Mouse (Mus musculus) hindbrain, embryonic 14.5 days (tissue): ENCODE measurements around the gene Wdr37. TPM values are rescaled to one million over a fixed set of nuclear protein-coding genes. Genes with fewer than 3 reads are reported as not detected.

Experiments
- ATAC-seq: fragments of 200-750 bp; cut with Nextera tagmentation; 2 replicates; pipeline ENCODE4 v1.8.0; 2017; ENCODE audit warnings: moderate number of reproducible peaks, mild to moderate bottlenecking, moderate TSS enrichment, moderate library complexity; ENCODE audit not compliant: low FRiP score
- DNase-seq: peaks from one replicate; pipeline ENCODE4 v3.0.0-alpha.2; 2015; ENCODE audit warnings: low spot score
- H3K27ac ChIP-seq: fragments of 300-500 bp; sonication (generic); 2 replicates; pipeline ENCODE4 v1.5.1; 2014; ENCODE audit warnings: mild to moderate bottlenecking, moderate library complexity
- H3K27me3 ChIP-seq: fragments of 300-500 bp; sonication (generic); 2 replicates; pipeline ENCODE4 v1.6.1; 2014; ENCODE audit warnings: mild to moderate bottlenecking, low read length, mixed read lengths; ENCODE audit not compliant: control insufficient read depth, insufficient read depth
- H3K36me3 ChIP-seq: fragments of 300-500 bp; sonication (generic); replicated peaks from 2 replicates; pipeline ENCODE4 v1.6.1; 2014; ENCODE audit not compliant: control insufficient read depth, insufficient read depth
- H3K4me1 ChIP-seq: fragments of 300-500 bp; sonication (generic); replicated peaks from 2 replicates; pipeline ENCODE4 v1.6.1; 2014; ENCODE audit warnings: antibody characterized with exemption, low read length, mixed read lengths; ENCODE audit not compliant: control insufficient read depth, insufficient read depth
- H3K4me2 ChIP-seq: fragments of 300-500 bp; sonication (generic); replicated peaks from 2 replicates; pipeline ENCODE4 v1.6.1; 2014; ENCODE audit warnings: mild to moderate bottlenecking, moderate library complexity
- H3K4me3 ChIP-seq: fragments of 300-500 bp; sonication (generic); replicated peaks from 2 replicates; pipeline ENCODE4 v1.5.1; 2014; ENCODE audit warnings: mild to moderate bottlenecking, low read length
- H3K9ac ChIP-seq: fragments of 300-500 bp; sonication (generic); 2 replicates; pipeline ENCODE4 v1.6.1; 2014
- H3K9me3 ChIP-seq: fragments of 300-500 bp; sonication (generic); 2 replicates; pipeline ENCODE4 v1.6.1; 2016; ENCODE audit warnings: low read length; ENCODE audit not compliant: control insufficient read depth
- WGBS: fragments of 180-500 bp; shearing (Covaris S2); extraction: QIAGEN DNeasy Blood & Tissue Kit; methylation state at CpG from one replicate; pipeline ENCODE4 v1.1.7; 2014; 5-methylcytosine and 5-hydroxymethylcytosine counted together
- polyA plus RNA-seq: library from polyadenylated mRNA; unstranded; fragments of >200 nt; fragmentation: Nextera tagmentation; extraction: Ambion mirVana; gene quantifications from 2 replicates; pipeline ENCODE4 v1.2.1, GENCODE M21; 2014

The Wdr37 gene
- polyA plus RNA-seq, 1 experiment from 2014 or later: 66.8 TPM

DNA sequence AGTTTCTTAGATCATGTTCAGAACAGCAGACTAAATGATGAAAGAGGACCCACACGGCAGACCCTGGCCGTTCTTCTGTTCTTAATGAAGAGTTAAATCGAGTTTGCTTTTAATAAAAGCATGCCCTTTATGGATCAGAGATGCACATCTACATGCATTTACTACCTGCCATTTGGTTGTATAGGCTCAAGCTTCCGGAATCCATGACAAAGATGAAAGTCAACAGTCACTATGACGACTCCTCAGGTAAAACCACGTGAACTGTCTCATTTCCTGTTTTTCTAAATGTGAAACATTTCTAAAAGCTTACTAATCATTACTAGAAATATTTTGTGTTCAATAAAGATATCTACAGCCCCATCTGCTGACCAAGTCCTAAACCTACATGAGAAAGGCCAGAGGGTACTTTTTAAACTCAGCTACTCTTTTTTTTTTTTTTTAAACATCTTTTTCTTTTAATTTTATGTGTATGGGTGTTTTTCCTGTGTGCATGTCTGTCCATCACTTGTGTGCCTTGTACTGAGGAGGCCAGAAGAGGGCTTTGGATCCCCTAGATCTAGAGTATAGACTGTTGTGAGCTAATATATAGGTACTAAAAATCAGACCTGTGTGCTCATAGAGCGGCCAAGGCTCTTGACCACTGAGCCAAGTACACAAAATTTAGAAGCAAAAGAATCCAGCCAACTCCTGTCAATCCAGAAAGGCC is 40.0 kb downstream of the Wdr37 start:
- Histone ChIP-seq H3K4me3 (no peak overlapping the region), H3K36me3 (peaks cover 59% of the 10 kb centered on the region), H3K9ac (0 out of 2 replicates have a peak overlapping the region, but pooled peaks have one; percentile 2), H3K4me1 (peaks cover 5% of the 10 kb centered on the region; the same call in 1 of the 2 replicates), H3K27ac (no peak overlapping the region), H3K4me2 (no peak overlapping the region), H3K9me3 (no peaks in the 10 kb centered on the region), H3K27me3 (no peaks in the 10 kb centered on the region)
- ATAC-seq: no peak
- 85% methylated on average over 7 of the region's 7 CpGs for WGBS
- no peak for DNase-seq

DNA sequence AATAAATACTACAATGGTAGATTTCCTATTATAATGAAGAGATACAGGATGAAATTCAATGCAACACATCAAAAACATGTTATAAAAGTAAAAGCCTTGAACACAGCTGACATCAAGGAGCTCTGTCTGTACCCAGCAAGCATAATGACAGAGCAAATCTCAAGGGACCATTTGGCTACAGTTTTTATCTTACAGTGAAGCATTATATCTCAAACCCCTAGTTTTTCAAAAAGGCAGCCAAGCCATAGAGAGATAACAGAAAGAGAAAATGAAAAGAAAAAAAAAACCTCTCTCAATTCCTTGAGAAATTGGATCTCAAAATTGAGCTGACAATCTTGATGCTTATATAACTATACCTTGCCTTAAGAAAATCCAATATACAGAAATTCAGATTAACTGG is 41.0 kb downstream of the Wdr37 start:
- no peak overlapping the region for H3K4me3 ChIP-seq
- peaks cover 50% of the 10 kb centered on the region for H3K36me3 ChIP-seq
- H3K9me3 ChIP-seq: no peaks in the 10 kb centered on the region
- ATAC-seq (no peak), DNase-seq (no peak)
- H3K9ac ChIP-seq: no peak overlapping the region
- H3K4me2 ChIP-seq: no peak overlapping the region
- H3K27ac ChIP-seq: no peak overlapping the region
- peaks cover 5% of the 10 kb centered on the region; the same call in 1 of the 2 replicates for H3K4me1 ChIP-seq
- H3K27me3 ChIP-seq: no peaks in the 10 kb centered on the region

DNA sequence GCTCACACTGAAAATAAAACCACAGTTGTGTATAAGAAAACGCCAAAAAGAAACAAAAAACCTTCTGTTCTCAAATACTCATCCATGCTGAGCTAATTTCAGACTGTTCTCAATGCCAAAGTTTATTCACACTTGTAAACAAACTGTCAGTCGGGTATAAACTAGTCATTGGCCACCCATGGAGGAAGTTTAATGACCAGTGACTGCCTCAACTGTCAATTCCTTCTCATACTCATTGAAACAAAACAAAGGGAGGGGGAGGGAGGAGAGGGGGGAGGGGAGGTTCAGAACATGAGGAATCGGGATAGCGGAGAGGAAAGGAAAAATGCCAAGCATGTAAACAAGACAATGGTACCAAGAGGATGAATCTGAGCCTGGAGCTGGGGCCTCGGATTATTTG is 41.9 kb downstream of the Wdr37 start:
- Histone ChIP-seq H3K4me3 (no peak overlapping the region), H3K27ac (0 out of 2 replicates have a peak overlapping the region, but pooled peaks have one; percentile 26), H3K9me3 (no peaks in the 10 kb centered on the region), H3K36me3 (peaks cover 40% of the 10 kb centered on the region), H3K27me3 (no peaks in the 10 kb centered on the region), H3K9ac (no peak overlapping the region), H3K4me2 (no peak overlapping the region), H3K4me1 (peaks cover 5% of the 10 kb centered on the region; the same call in 1 of the 2 replicates)
- 28% methylated on average over 5 of the region's 5 CpGs for WGBS
- DNase-seq (peak; percentile 39), ATAC-seq (peak; percentile 77; the same call in 1 of the 2 replicates)

DNA sequence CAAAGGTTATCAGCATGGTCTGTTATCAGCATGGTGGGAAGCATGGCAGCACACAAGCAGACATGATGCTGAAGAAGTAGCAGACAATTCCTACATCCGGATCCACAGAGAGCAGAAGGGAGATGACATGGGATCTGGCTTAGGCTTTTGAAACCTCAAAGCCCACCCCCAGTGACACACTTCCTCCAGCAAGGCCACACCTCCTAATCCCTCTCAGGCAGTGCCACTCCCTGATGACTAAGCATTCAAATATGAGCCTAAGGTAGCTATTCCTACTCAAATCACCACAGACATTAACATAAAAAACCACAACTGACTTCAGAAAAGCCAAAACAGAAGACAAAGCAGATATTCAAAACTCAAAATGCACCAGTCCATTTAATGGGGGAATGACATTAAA is 42.8 kb downstream of the Wdr37 start:
- WGBS: 100% methylated on average over 1 of the region's 1 CpGs

DNA sequence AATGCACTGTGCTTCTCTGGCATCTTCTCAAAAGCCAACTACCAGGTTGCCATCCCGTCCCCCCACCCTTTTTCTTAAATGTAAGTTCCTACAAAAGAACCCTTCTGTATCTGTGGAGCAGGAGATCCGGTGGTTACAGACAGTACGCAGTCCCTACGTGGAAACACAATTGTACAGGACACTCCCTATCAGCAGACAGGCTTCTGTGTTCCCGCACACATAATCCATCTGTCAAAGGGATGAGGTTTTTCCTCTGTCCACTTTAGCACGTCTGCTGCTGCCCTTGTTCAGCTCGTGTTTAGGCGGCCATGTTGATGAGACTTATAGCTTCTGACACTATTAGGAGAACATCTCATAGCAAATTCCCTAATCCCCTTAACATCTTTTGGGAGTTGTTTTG is 48.2 kb downstream of the Wdr37 start:
- Histone ChIP-seq H3K4me1 (no peaks in the 10 kb centered on the region), H3K36me3 (peaks cover 27% of the 10 kb centered on the region), H3K4me3 (no peak overlapping the region), H3K27ac (peak overlapping the region; percentile 28), H3K9me3 (no peaks in the 10 kb centered on the region), H3K27me3 (no peaks in the 10 kb centered on the region), H3K4me2 (no peak overlapping the region), H3K9ac (no peak overlapping the region)
- 35% methylated on average over 8 of the region's 8 CpGs for WGBS
- DNase-seq: no peak
- peak; percentile 65 for ATAC-seq

More for the DNA sequence above, 42.8 kb downstream of the Wdr37 start:
- Histone ChIP-seq H3K4me2 (no peak overlapping the region), H3K4me1 (peaks cover 5% of the 10 kb centered on the region; the same call in 1 of the 2 replicates), H3K27me3 (no peaks in the 10 kb centered on the region), H3K36me3 (peaks cover 32% of the 10 kb centered on the region), H3K4me3 (no peak overlapping the region), H3K9me3 (no peaks in the 10 kb centered on the region), H3K9ac (no peak overlapping the region), H3K27ac (0 out of 2 replicates have a peak overlapping the region, but pooled peaks have one; percentile 8)
- DNase-seq: no peak
- ATAC-seq: no peak

DNA sequence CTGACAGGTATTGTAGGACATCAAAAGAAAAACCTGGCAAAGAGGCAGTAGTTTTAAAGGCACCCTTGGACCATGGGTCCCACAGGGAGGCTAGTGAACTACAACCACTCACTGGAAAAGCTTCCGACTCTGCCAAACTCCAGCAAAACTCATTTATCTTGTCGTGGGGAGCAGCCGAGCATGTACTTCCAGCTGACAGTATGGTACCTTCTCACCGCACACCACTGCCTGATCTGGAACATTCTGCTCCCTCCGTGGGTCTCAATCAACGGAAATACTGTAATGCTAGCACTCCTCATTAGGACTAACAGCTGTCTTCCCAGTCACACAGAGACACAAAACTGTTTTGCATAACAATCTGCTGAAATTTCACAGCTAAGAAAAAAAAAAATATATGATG is 48.6 kb downstream of the Wdr37 start:
- Histone ChIP-seq H3K9me3 (no peaks in the 10 kb centered on the region), H3K4me2 (no peak overlapping the region), H3K36me3 (peaks cover 27% of the 10 kb centered on the region), H3K27me3 (no peaks in the 10 kb centered on the region), H3K4me1 (no peaks in the 10 kb centered on the region), H3K4me3 (no peak overlapping the region), H3K9ac (no peak overlapping the region), H3K27ac (peak overlapping the region; percentile 28)
- 27% methylated on average over 6 of the region's 6 CpGs for WGBS
- peak; percentile 80 for ATAC-seq
- DNase-seq: peak; percentile 68

DNA sequence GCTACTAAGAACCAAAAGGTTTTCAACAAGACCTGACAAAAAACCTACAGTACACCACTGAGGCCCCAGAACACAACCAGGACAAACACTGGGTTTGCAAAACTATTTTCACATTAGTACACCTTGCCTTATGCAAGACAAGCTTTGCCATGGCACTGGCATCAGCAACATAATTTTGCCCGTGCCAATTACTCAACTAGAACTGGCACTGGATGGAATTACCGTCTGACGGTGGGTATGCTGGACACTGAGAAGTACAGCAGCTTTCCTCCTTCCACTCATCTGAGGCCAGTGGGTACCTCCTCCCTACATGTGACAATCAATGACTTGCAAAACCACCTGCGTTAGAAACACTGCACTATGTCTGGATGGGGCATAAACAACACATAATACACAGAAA is 49.5 kb downstream of the Wdr37 start:
- 82% methylated on average over 4 of the region's 4 CpGs for WGBS
- no peak overlapping the region for H3K9ac ChIP-seq
- H3K4me3 ChIP-seq: no peak overlapping the region
- H3K4me2 ChIP-seq: no peak overlapping the region
- peaks cover 34% of the 10 kb centered on the region for H3K36me3 ChIP-seq
- ATAC-seq: no peak
- H3K27ac ChIP-seq: peak overlapping the region; percentile 28; the same call in 1 of the 2 replicates
- H3K27me3 ChIP-seq: no peaks in the 10 kb centered on the region
- no peaks in the 10 kb centered on the region for H3K4me1 ChIP-seq
- DNase-seq: no peak
- no peaks in the 10 kb centered on the region for H3K9me3 ChIP-seq

DNA sequence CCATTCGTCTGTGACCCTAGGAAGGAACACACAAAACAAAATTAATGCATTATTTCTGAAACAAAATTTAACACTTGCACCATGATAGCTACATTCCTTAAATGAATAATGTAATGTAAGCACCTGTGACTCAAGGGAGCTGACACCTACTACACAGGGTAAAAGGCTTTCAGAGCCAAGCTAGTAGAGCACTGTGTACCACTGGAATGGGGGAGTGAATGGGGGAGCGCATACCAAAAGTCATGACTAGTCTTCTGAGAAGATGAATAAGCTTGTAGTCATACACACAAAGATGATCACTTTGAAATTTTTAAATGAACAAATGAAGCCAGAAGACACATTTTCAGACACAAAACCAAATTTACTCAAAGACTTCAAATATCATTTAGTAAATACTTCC is 65.8 kb downstream of the Wdr37 start:
- no peak overlapping the region for H3K9ac ChIP-seq
- DNase-seq: no peak
- WGBS: 95% methylated on average over 2 of the region's 2 CpGs
- no peak overlapping the region for H3K27ac ChIP-seq
- H3K9me3 ChIP-seq: no peaks in the 10 kb centered on the region
- H3K27me3 ChIP-seq: no peaks in the 10 kb centered on the region
- H3K36me3 ChIP-seq: peaks cover 22% of the 10 kb centered on the region
- ATAC-seq: no peak
- H3K4me1 ChIP-seq: no peaks in the 10 kb centered on the region
- H3K4me3 ChIP-seq: no peak overlapping the region
- no peak overlapping the region for H3K4me2 ChIP-seq

DNA sequence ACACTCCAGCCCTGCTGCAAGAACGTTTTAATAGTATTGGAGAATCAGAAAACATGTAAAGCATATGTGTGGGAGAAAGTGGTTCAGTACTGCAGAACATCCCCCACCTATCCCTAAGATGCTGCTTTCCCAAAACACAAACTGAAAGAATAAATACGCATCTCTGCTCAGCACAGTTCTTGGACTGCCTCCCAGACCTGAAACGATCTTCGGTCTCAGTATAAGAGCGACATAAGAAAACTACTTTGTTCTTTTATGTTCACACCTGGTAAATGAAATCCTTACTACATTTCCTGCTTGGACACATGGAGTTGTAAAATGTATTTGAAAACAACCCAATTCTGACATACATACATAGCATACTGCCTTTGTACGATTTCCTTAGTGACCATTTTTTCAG is 71.1 kb downstream of the Wdr37 start:
- H3K9ac ChIP-seq: no peak overlapping the region
- H3K27me3 ChIP-seq: no peaks in the 10 kb centered on the region
- H3K27ac ChIP-seq: no peak overlapping the region
- DNase-seq (no peak), ATAC-seq (no peak)
- no peak overlapping the region for H3K4me3 ChIP-seq
- no peaks in the 10 kb centered on the region for H3K4me1 ChIP-seq
- 86% methylated on average over 6 of the region's 6 CpGs for WGBS
- no peaks in the 10 kb centered on the region for H3K9me3 ChIP-seq
- H3K36me3 ChIP-seq: peaks cover 18% of the 10 kb centered on the region
- H3K4me2 ChIP-seq: no peak overlapping the region
